Mouse (Mus musculus): ENCODE results near the gene Apobec2. TPM values are rescaled to one million over a fixed set of nuclear protein-coding genes. Genes with fewer than 3 reads are reported as not detected.

Gene Apobec2
- polyA plus RNA-seq, 1 experiment from 2014 or later = 0.93 TPM

- ATAC-seq (replicated peaks; ENCODE audit: low FRiP score, low read depth) (no peak), DNase-seq (ENCODE audit: low spot score) (no peak)
- Histone ChIP-seq H3K4me3 (replicated peaks; ENCODE audit: low read depth, low read length) (no peak overlapping the region), H3K27me3 (ENCODE audit: insufficient read depth, low read length) (no peaks in the 10 kb centered on the region), H3K4me2 (ENCODE audit: low read length) (no peak overlapping the region), H3K9me3 (replicated peaks; ENCODE audit: low read length) (no peaks in the 10 kb centered on the region), H3K9ac (ENCODE audit: low read depth, low read length) (no peak overlapping the region), H3K36me3 (ENCODE audit: insufficient read depth, low read length) (0 out of 2 replicates have a peak, but pooled peaks cover 3% of the 10 kb centered on the region), H3K4me1 (replicated peaks; ENCODE audit: insufficient read depth, low read length) (peaks cover 12% of the 10 kb centered on the region), H3K27ac (no peak overlapping the region)
- no peak for TF ChIP-seq CTCF (IDR thresholded peaks at IDR 0.05; ENCODE audit: low read depth)
- WGBS = 81% methylated on average over 4 of the region's 4 CpGs
Measured at GRCm38 (mm10) chr17:48407154-48407553, 25.6 kb downstream of the Apobec2 start.

- ATAC-seq (replicated peaks; ENCODE audit: low FRiP score, low read depth) = no peak
- Histone ChIP-seq H3K4me3 (replicated peaks; ENCODE audit: low read depth, low read length) (no peak overlapping the region), H3K27ac (no peak overlapping the region), H3K36me3 (ENCODE audit: insufficient read depth, low read length) (peaks cover 2% of the 10 kb centered on the region; the same call in 1 of the 2 replicates), H3K27me3 (ENCODE audit: insufficient read depth, low read length) (no peaks in the 10 kb centered on the region), H3K4me2 (ENCODE audit: low read length) (no peak overlapping the region), H3K4me1 (replicated peaks; ENCODE audit: insufficient read depth, low read length) (peaks cover 6% of the 10 kb centered on the region), H3K9me3 (replicated peaks; ENCODE audit: low read length) (no peaks in the 10 kb centered on the region), H3K9ac (ENCODE audit: low read depth, low read length) (no peak overlapping the region)
- DNase-seq (ENCODE audit: low spot score) = no peak
- WGBS = 85% methylated on average over 1 of the region's 1 CpGs
- TF ChIP-seq CTCF (IDR thresholded peaks at IDR 0.05; ENCODE audit: low read depth) = no peak
Measured at GRCm38 (mm10) chr17:48404706-48405105, 28.0 kb downstream of the Apobec2 start.

- H3K4me1 ChIP-seq (replicated peaks; ENCODE audit: insufficient read depth, low read length) = peaks cover 6% of the 10 kb centered on the region
- ATAC-seq (replicated peaks; ENCODE audit: low FRiP score, low read depth) (no peak), DNase-seq (ENCODE audit: low spot score) (no peak)
- H3K4me3 ChIP-seq (replicated peaks; ENCODE audit: low read depth, low read length) = no peak overlapping the region
- WGBS = 81% methylated on average over 2 of the region's 2 CpGs
- TF ChIP-seq CTCF (IDR thresholded peaks at IDR 0.05; ENCODE audit: low read depth) = no peak
- peaks cover 10% of the 10 kb centered on the region for H3K36me3 ChIP-seq (ENCODE audit: insufficient read depth, low read length)
- no peak overlapping the region for H3K9ac ChIP-seq (ENCODE audit: low read depth, low read length)
- H3K27ac ChIP-seq = no peak overlapping the region
- H3K9me3 ChIP-seq (replicated peaks; ENCODE audit: low read length) = no peaks in the 10 kb centered on the region
- no peaks in the 10 kb centered on the region for H3K27me3 ChIP-seq (ENCODE audit: insufficient read depth, low read length)
- no peak overlapping the region for H3K4me2 ChIP-seq (ENCODE audit: low read length)
Measured at GRCm38 (mm10) chr17:48403848-48404247, 28.9 kb downstream of the Apobec2 start.

GRCm38 (mm10) chr17:48402751-48403150, 30.0 kb downstream of the Apobec2 start:
- no peaks in the 10 kb centered on the region for H3K9me3 ChIP-seq (replicated peaks; ENCODE audit: low read length)
- H3K4me3 ChIP-seq (replicated peaks; ENCODE audit: low read depth, low read length) = no peak overlapping the region
- WGBS = 80% methylated on average over 3 of the region's 3 CpGs
- no peak overlapping the region for H3K4me2 ChIP-seq (ENCODE audit: low read length)
- H3K9ac ChIP-seq (ENCODE audit: low read depth, low read length) = no peak overlapping the region
- H3K4me1 ChIP-seq (replicated peaks; ENCODE audit: insufficient read depth, low read length) = peaks cover 5% of the 10 kb centered on the region; the same call in 1 of the 2 replicates
- no peak for TF ChIP-seq CTCF (IDR thresholded peaks at IDR 0.05; ENCODE audit: low read depth)
- H3K36me3 ChIP-seq (ENCODE audit: insufficient read depth, low read length) = peaks cover 19% of the 10 kb centered on the region
- ATAC-seq (replicated peaks; ENCODE audit: low FRiP score, low read depth) (no peak), DNase-seq (ENCODE audit: low spot score) (no peak)
- H3K27ac ChIP-seq = no peak overlapping the region
- no peaks in the 10 kb centered on the region for H3K27me3 ChIP-seq (ENCODE audit: insufficient read depth, low read length)

GRCm38 (mm10) chr17:48401710-48402109, 31.0 kb downstream of the Apobec2 start:
- WGBS = 89% methylated on average over 4 of the region's 4 CpGs
- no peaks in the 10 kb centered on the region for H3K9me3 ChIP-seq (replicated peaks; ENCODE audit: low read length)
- H3K9ac ChIP-seq (ENCODE audit: low read depth, low read length) = no peak overlapping the region

GRCm38 (mm10) chr17:48392616-48393015, 40.1 kb downstream of the Apobec2 start:
- no peaks in the 10 kb centered on the region for H3K27me3 ChIP-seq (ENCODE audit: insufficient read depth, low read length)
- no peak for DNase-seq (ENCODE audit: low spot score)

More at GRCm38 (mm10) chr17:48401710-48402109, 31.0 kb downstream of the Apobec2 start:
- ATAC-seq (replicated peaks; ENCODE audit: low FRiP score, low read depth) (no peak), DNase-seq (ENCODE audit: low spot score) (no peak)
- no peak for TF ChIP-seq CTCF (IDR thresholded peaks at IDR 0.05; ENCODE audit: low read depth)
- Histone ChIP-seq H3K27ac (no peak overlapping the region), H3K4me3 (replicated peaks; ENCODE audit: low read depth, low read length) (no peak overlapping the region), H3K27me3 (ENCODE audit: insufficient read depth, low read length) (no peaks in the 10 kb centered on the region), H3K4me2 (ENCODE audit: low read length) (no peak overlapping the region), H3K4me1 (replicated peaks; ENCODE audit: insufficient read depth, low read length) (no peaks in the 10 kb centered on the region), H3K36me3 (ENCODE audit: insufficient read depth, low read length) (peaks cover 19% of the 10 kb centered on the region)

GRCm38 (mm10) chr17:48391446-48391845, 41.3 kb downstream of the Apobec2 start:
- no peak overlapping the region for H3K4me3 ChIP-seq (replicated peaks; ENCODE audit: low read depth, low read length)
- H3K9me3 ChIP-seq (replicated peaks; ENCODE audit: low read length) = no peaks in the 10 kb centered on the region
- WGBS = 90% methylated on average over 5 of the region's 5 CpGs
- peaks cover 81% of the 10 kb centered on the region for H3K36me3 ChIP-seq (ENCODE audit: insufficient read depth, low read length)
- ATAC-seq (replicated peaks; ENCODE audit: low FRiP score, low read depth) = no peak
- no peak overlapping the region for H3K4me2 ChIP-seq (ENCODE audit: low read length)
- DNase-seq (ENCODE audit: low spot score) = no peak
- H3K27me3 ChIP-seq (ENCODE audit: insufficient read depth, low read length) = no peaks in the 10 kb centered on the region
- H3K4me1 ChIP-seq (replicated peaks; ENCODE audit: insufficient read depth, low read length) = no peaks in the 10 kb centered on the region
- TF ChIP-seq CTCF (IDR thresholded peaks at IDR 0.05; ENCODE audit: low read depth) = no peak
- no peak overlapping the region for H3K27ac ChIP-seq
- H3K9ac ChIP-seq (ENCODE audit: low read depth, low read length) = no peak overlapping the region

More at GRCm38 (mm10) chr17:48392616-48393015, 40.1 kb downstream of the Apobec2 start:
- Histone ChIP-seq H3K4me2 (ENCODE audit: low read length) (no peak overlapping the region), H3K36me3 (ENCODE audit: insufficient read depth, low read length) (peaks cover 71% of the 10 kb centered on the region), H3K4me1 (replicated peaks; ENCODE audit: insufficient read depth, low read length) (no peaks in the 10 kb centered on the region), H3K27ac (no peak overlapping the region), H3K4me3 (replicated peaks; ENCODE audit: low read depth, low read length) (no peak overlapping the region), H3K9ac (ENCODE audit: low read depth, low read length) (no peak overlapping the region), H3K9me3 (replicated peaks; ENCODE audit: low read length) (no peaks in the 10 kb centered on the region)
- WGBS = 90% methylated on average over 3 of the region's 3 CpGs
- TF ChIP-seq CTCF (IDR thresholded peaks at IDR 0.05; ENCODE audit: low read depth) = no peak
- ATAC-seq (replicated peaks; ENCODE audit: low FRiP score, low read depth) = no peak
